Mouse (Mus musculus): Measurements from ENCODE around the gene Ptprb. TPM values are rescaled to one million over a fixed set of nuclear protein-coding genes. Genes with fewer than 3 reads are reported as not detected.

Ptprb gene
- polyA plus RNA-seq, 1 experiment, result 0.02 TPM

DNA sequence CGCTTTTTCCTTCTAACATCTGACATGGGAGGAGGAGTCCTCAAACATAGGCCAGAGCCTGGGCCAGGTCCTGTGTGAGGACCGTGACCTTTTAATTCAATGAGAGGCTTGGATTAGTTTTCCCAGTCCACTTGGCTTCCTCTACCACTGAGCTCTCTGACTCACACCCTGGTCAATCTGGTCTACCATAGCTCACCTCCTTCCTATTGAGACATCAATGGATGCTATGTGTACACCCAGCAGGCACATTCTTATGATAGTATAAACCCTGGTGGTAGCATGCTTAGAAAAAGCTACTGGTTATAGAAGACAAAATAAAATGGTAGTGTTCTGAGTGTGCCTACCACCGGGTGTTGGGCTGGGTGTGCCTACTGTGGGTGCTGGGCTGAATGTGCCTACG lies 21.1 kb downstream of the Ptprb start:
- TF ChIP-seq CEBPB (IDR thresholded peaks at IDR 0.05; ENCODE audit: low read depth), result peak; percentile 71
- TF ChIP-seq FOSL1 (IDR thresholded peaks at IDR 0.05; ENCODE audit: insufficient read depth, low read length, poor library complexity, severe bottlenecking), result no peak
- no peak for TF ChIP-seq MYOG (IDR thresholded peaks at IDR 0.05; ENCODE audit: control insufficient read depth, extremely low read depth, insufficient read length)
- no peaks in the 10 kb centered on the region for H3K79me2 ChIP-seq (ENCODE audit: control insufficient read depth, insufficient read depth)
- no peak overlapping the region for H3K4me3 ChIP-seq (ENCODE audit: insufficient read depth, poor library complexity, severe bottlenecking)

DNA sequence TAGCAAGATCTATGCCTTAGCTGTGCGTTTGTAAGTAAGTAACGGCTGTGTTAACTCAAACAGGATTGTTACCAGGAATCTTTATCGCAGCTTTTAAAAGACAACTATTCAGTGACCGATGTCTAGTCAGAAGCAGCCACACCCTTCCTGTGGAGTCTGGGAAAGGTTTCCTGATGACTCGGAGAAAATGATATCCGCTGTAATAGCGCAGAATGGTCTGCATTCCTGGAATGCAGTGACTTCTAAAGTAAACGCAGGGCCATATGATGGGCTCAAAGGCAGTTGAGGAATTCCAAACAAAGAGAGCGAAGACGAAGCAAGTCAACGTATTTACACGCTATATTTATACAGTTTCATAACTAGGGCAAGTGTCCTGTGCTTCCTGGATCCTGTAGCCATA lies 22.5 kb downstream of the Ptprb start:
- Histone ChIP-seq H3ac (ENCODE audit: control insufficient read depth, insufficient read length, low read depth) (no peak overlapping the region), H3K27me3 (ENCODE audit: control insufficient read depth, insufficient read depth, insufficient read length) (no peaks in the 10 kb centered on the region), H3K79me2 (ENCODE audit: control insufficient read depth, insufficient read depth) (no peaks in the 10 kb centered on the region), H3K79me3 (ENCODE audit: low read depth) (no peaks in the 10 kb centered on the region), H3K4me3 (ENCODE audit: insufficient read depth, poor library complexity, severe bottlenecking) (no peak overlapping the region), H3K36me3 (ENCODE audit: control insufficient read depth, insufficient read depth) (no peaks in the 10 kb centered on the region)
- TF ChIP-seq USF1 (IDR thresholded peaks at IDR 0.05; ENCODE audit: low read depth) (no peak), MYOD1 (IDR thresholded peaks at IDR 0.05; ENCODE audit: control insufficient read depth, insufficient read length, low read depth) (no peak), CEBPB (IDR thresholded peaks at IDR 0.05; ENCODE audit: low read depth) (no peak), FOSL1 (IDR thresholded peaks at IDR 0.05; ENCODE audit: insufficient read depth, low read length, poor library complexity, severe bottlenecking) (peak; percentile 52), MAX (IDR thresholded peaks at IDR 0.05) (peak; percentile 61)

More for the DNA sequence above, 21.1 kb downstream of the Ptprb start:
- Histone ChIP-seq H3ac (ENCODE audit: control insufficient read depth, insufficient read length, low read depth) (no peak overlapping the region), H3K79me3 (ENCODE audit: low read depth) (no peaks in the 10 kb centered on the region), H3K36me3 (ENCODE audit: control insufficient read depth, insufficient read depth) (no peaks in the 10 kb centered on the region), H3K27me3 (ENCODE audit: control insufficient read depth, insufficient read depth, insufficient read length) (no peaks in the 10 kb centered on the region)

DNA sequence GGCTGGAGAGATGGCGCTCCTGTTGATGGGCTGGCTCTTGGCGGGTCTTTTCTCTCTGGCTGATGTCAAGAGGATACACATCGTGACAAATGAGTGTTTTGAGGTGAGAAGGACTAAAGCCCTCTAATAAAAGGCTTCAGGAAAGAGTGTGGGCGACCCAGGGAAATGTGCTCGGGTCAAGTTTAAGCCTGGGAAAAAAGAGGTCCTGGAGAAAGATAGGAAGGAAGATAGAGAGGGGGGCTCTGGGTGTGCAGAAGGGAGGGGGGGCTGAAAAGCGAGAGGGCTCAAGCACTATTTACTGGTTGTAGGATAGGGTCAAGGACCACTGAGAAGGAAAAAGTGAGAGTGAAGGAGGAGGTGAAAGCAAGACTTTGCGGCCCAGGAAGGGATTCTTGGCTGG lies 25.5 kb downstream of the Ptprb start:
- Histone ChIP-seq H3K79me3 (ENCODE audit: low read depth) (no peaks in the 10 kb centered on the region), H3K4me3 (ENCODE audit: insufficient read depth, poor library complexity, severe bottlenecking) (no peak overlapping the region), H3K36me3 (ENCODE audit: control insufficient read depth, insufficient read depth) (no peaks in the 10 kb centered on the region), H3ac (ENCODE audit: control insufficient read depth, insufficient read length, low read depth) (no peak overlapping the region), H3K79me2 (ENCODE audit: control insufficient read depth, insufficient read depth) (no peaks in the 10 kb centered on the region), H3K27me3 (ENCODE audit: control insufficient read depth, insufficient read depth, insufficient read length) (no peaks in the 10 kb centered on the region)
- TF ChIP-seq FOSL1 (IDR thresholded peaks at IDR 0.05; ENCODE audit: insufficient read depth, low read length, poor library complexity, severe bottlenecking) (no peak), MYOD1 (IDR thresholded peaks at IDR 0.05; ENCODE audit: control insufficient read depth, insufficient read length, low read depth) (no peak)

DNA sequence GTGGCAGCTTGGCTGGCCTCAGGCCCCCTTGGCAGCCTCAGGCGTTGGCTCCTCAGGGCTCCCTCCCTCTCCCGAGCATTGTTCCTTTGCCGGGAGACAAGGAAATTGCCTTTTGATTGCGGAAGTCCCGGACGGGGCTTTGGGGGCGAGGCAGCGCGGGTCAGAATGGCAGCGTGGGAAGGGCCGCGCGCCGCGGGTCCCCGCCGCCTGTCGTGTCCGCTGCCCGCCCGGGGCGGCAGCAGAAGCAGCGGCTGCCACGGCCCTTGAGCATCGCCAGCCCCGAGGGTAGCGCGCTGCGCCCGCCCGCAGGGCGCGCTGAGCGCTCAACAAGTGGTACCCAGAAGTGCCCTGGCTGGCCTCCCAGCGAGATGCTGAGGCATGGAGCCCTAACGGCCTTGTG lies 25.9 kb downstream of the Ptprb start:
- TF ChIP-seq MYOG (IDR thresholded peaks at IDR 0.05; ENCODE audit: control insufficient read depth, extremely low read depth, insufficient read length) (no peak), USF1 (IDR thresholded peaks at IDR 0.05; ENCODE audit: low read depth) (no peak), FOSL1 (IDR thresholded peaks at IDR 0.05; ENCODE audit: insufficient read depth, low read length, poor library complexity, severe bottlenecking) (no peak), CEBPB (IDR thresholded peaks at IDR 0.05; ENCODE audit: low read depth) (no peak), MAX (IDR thresholded peaks at IDR 0.05) (no peak), MYOD1 (IDR thresholded peaks at IDR 0.05; ENCODE audit: control insufficient read depth, insufficient read length, low read depth) (no peak), CTCF (IDR thresholded peaks at IDR 0.05; ENCODE audit: control insufficient read depth, insufficient read depth, insufficient read length) (no peak)
- H3K79me2 ChIP-seq (ENCODE audit: control insufficient read depth, insufficient read depth), result no peaks in the 10 kb centered on the region
- H3ac ChIP-seq (ENCODE audit: control insufficient read depth, insufficient read length, low read depth), result no peak overlapping the region
- no peaks in the 10 kb centered on the region for H3K27me3 ChIP-seq (ENCODE audit: control insufficient read depth, insufficient read depth, insufficient read length)
- no peaks in the 10 kb centered on the region for H3K79me3 ChIP-seq (ENCODE audit: low read depth)
- no peaks in the 10 kb centered on the region for H3K36me3 ChIP-seq (ENCODE audit: control insufficient read depth, insufficient read depth)
- no peak overlapping the region for H3K4me3 ChIP-seq (ENCODE audit: insufficient read depth, poor library complexity, severe bottlenecking)

DNA sequence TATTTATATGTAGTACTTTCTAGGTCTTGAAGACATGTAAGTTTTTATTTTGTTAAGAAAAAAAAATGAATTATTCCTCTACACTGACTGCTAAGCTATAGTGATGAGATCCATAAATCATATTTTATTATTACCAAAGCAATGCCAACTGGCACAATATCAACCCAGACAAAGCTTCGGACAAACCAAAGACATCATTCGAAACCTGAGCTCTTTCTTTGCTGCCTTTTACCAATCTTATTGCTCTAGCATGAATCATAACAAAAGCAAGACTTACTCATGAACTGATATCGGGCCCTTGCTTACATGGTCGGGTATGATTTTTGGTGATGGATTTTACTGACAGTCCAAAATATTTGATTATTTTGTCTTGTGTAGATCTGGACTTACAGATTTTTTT lies 29.0 kb downstream of the Ptprb start:
- Histone ChIP-seq H3K36me3 (ENCODE audit: control insufficient read depth, insufficient read depth) (no peaks in the 10 kb centered on the region), H3K79me3 (ENCODE audit: low read depth) (no peaks in the 10 kb centered on the region), H3K79me2 (ENCODE audit: control insufficient read depth, insufficient read depth) (no peaks in the 10 kb centered on the region), H3K4me3 (ENCODE audit: insufficient read depth, poor library complexity, severe bottlenecking) (no peak overlapping the region), H3ac (ENCODE audit: control insufficient read depth, insufficient read length, low read depth) (no peak overlapping the region), H3K27me3 (ENCODE audit: control insufficient read depth, insufficient read depth, insufficient read length) (no peaks in the 10 kb centered on the region)
- peak; percentile 82 for TF ChIP-seq FOSL1 (IDR thresholded peaks at IDR 0.05; ENCODE audit: insufficient read depth, low read length, poor library complexity, severe bottlenecking)
- no peak for TF ChIP-seq USF1 (IDR thresholded peaks at IDR 0.05; ENCODE audit: low read depth)
- peak; percentile 61 for TF ChIP-seq CEBPB (IDR thresholded peaks at IDR 0.05; ENCODE audit: low read depth)

DNA sequence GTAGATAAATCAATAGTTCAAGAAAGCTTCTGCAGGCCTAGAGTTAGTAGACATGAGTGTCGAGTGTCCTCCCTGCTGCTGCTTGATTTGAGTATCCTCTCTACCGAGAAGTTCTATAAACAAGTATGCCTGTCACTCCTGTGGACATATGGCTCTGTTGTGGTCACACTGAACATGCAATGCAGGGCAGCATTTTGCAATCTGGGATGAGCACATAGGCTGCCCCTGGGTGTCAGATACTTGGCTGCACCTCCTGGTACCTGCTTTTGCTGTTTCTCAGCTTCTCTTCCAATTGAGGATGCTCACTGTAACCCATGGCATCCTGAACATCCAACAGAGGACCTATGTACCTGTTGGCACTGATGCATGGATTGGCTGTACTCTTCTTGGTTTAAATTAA lies 34.1 kb downstream of the Ptprb start:
- Histone ChIP-seq H3ac (ENCODE audit: control insufficient read depth, insufficient read length, low read depth) (no peak overlapping the region), H3K79me2 (ENCODE audit: control insufficient read depth, insufficient read depth) (no peaks in the 10 kb centered on the region), H3K27me3 (ENCODE audit: control insufficient read depth, insufficient read depth, insufficient read length) (no peaks in the 10 kb centered on the region), H3K79me3 (ENCODE audit: low read depth) (no peaks in the 10 kb centered on the region), H3K36me3 (ENCODE audit: control insufficient read depth, insufficient read depth) (no peaks in the 10 kb centered on the region), H3K4me3 (ENCODE audit: insufficient read depth, poor library complexity, severe bottlenecking) (no peak overlapping the region)
- no peak for TF ChIP-seq MYOD1 (IDR thresholded peaks at IDR 0.05; ENCODE audit: control insufficient read depth, insufficient read length, low read depth)
- TF ChIP-seq MYOG (IDR thresholded peaks at IDR 0.05; ENCODE audit: control insufficient read depth, extremely low read depth, insufficient read length), result no peak
- TF ChIP-seq MAX (IDR thresholded peaks at IDR 0.05), result no peak
- TF ChIP-seq USF1 (IDR thresholded peaks at IDR 0.05; ENCODE audit: low read depth), result no peak
- TF ChIP-seq CEBPB (IDR thresholded peaks at IDR 0.05; ENCODE audit: low read depth), result no peak
- no peak for TF ChIP-seq CTCF (IDR thresholded peaks at IDR 0.05; ENCODE audit: control insufficient read depth, insufficient read depth, insufficient read length)
- TF ChIP-seq FOSL1 (IDR thresholded peaks at IDR 0.05; ENCODE audit: insufficient read depth, low read length, poor library complexity, severe bottlenecking), result no peak
